Mouse (Mus musculus) ES-E14 (cell line): ENCODE results near the gene Fbxo11. TPM values are rescaled to one million over a fixed set of nuclear protein-coding genes. Genes with fewer than 3 reads are reported as not detected.

ENCODE experiments used
- DNase-seq: peaks from one replicate; pipeline ENCODE4 v3.0.0-alpha.2; 2013; ENCODE audit warnings: low read depth, low spot score
- H3K27ac ChIP-seq: 2 replicates; pipeline ENCODE4 v1.5.1; 2012; ENCODE audit warnings: low read depth, mild to moderate bottlenecking, low read length, moderate library complexity, mixed read lengths; ENCODE audit not compliant: poor library complexity, insufficient read depth, severe bottlenecking
- H3K36me3 ChIP-seq: 2 replicates; pipeline ENCODE4 v1.6.1; 2012; ENCODE audit warnings: mild to moderate bottlenecking, low read length, moderate library complexity, mixed read lengths; ENCODE audit not compliant: control insufficient read depth, poor library complexity, insufficient read depth, severe bottlenecking
- H3K4me1 ChIP-seq, 2 experiments: fragments of 150-350 bp in 1 of 2; sonication (generic) in 1 of 2; 2 replicates each; pipeline ENCODE4 v1.6.1; 2012; ENCODE audit warnings: low read length in 2 of 2, mild to moderate bottlenecking in 1 of 2, mixed read lengths in 1 of 2; ENCODE audit not compliant: control insufficient read depth in 2 of 2, insufficient read depth in 2 of 2, poor library complexity in 1 of 2
- H3K4me3 ChIP-seq, 2 experiments: fragments of 150-350 bp in 1 of 2; sonication (generic) in 1 of 2; 2 replicates each; pipeline ENCODE4 v1.5.1; 2012; ENCODE audit warnings: low read length in 2 of 2, low read depth in 1 of 2, mild to moderate bottlenecking in 1 of 2, mixed read lengths in 1 of 2; ENCODE audit not compliant: insufficient read depth in 1 of 2, poor library complexity in 1 of 2, severe bottlenecking in 1 of 2
- H3K9ac ChIP-seq: 2 replicates; pipeline ENCODE4 v1.6.1; 2012; ENCODE audit warnings: low read depth, mild to moderate bottlenecking, low read length, mixed read lengths; ENCODE audit not compliant: poor library complexity, insufficient read depth, severe bottlenecking
- H3K9me3 ChIP-seq: fragments of 150-350 bp; sonication (generic); 2 replicates; pipeline ENCODE4 v1.6.1; 2012; ENCODE audit warnings: low read depth, mild to moderate bottlenecking, low read length; ENCODE audit not compliant: control insufficient read depth, insufficient read depth
- CHD2 ChIP-seq: IDR thresholded peaks from 2 replicates; pipeline ENCODE4 v1.6.1; 2014; ENCODE audit warnings: mild to moderate bottlenecking, low read depth, low read length, inconsistent platforms
- HCFC1 ChIP-seq: IDR thresholded peaks from 2 replicates; pipeline ENCODE4 v1.6.1; 2012; ENCODE audit warnings: low read length, inconsistent platforms, borderline replicate concordance; ENCODE audit not compliant: insufficient read depth
- MAFK ChIP-seq: IDR thresholded peaks from 2 replicates; pipeline ENCODE4 v1.6.1; 2014; ENCODE audit warnings: mild to moderate bottlenecking, low read depth, low read length, inconsistent platforms; ENCODE audit not compliant: insufficient read depth
- ZC3H11A ChIP-seq: IDR thresholded peaks from 2 replicates; pipeline ENCODE4 v1.6.1; 2012; ENCODE audit warnings: low read depth, mild to moderate bottlenecking, inconsistent platforms, low read length, borderline replicate concordance
- ZNF384 ChIP-seq: IDR thresholded peaks from 2 replicates; pipeline ENCODE4 v1.6.1; 2012; ENCODE audit warnings: low read depth, low read length, inconsistent platforms
- in situ Hi-C, 2 experiments: fragments of 600-800 bp; cut with MboI; formaldehyde crosslinking; loops; one replicate each; pipeline ENCODE4 v1.15.1; 2025; ENCODE audit warnings: low sequenced_read_pairs in 2 of 2, inconsistent platforms in 1 of 2; ENCODE audit not compliant: unreplicated experiment in 2 of 2
- total RNA-seq: library from RNA; depleted of rRNA; stranded (reverse); fragments of 300-350 nt; gene quantifications from 2 replicates; pipeline ENCODE4 v1.2.3, GENCODE M21; 2012

Gene Fbxo11
- total RNA-seq, 1 experiment: 23.5 TPM

DNA sequence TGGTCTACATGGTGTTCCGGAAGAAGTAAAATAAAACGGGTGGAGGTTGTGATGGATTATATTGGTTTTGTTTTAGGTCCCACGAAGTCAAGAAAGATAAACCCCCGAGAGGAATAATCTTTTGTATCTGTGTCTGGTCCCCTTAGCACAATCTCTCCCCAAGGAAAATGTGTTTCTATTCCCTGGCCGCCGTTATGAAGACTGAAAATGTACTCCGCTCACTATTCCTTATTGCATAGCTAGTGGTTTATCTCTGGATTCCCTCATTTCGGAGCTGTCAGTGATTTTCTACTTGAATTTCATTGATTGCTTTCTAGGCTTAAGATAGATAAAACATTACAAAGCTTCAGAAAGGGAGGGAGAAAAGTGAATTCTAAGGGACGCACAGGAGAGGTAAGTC, 1.7 kb upstream of the Fbxo11 start:
- Histone ChIP-seq H3K27ac (peak overlapping the region; percentile 92; the same call in 1 of the 2 replicates), H3K4me1 (peaks cover 2 to 3% of the 10 kb centered on the region in 2 experiments; a peak in 2 of 4 replicates), H3K9me3 (no peaks in the 10 kb centered on the region), H3K4me3 (peak overlapping the region; percentile 73 to 77), H3K36me3 (no peaks in the 10 kb centered on the region; the same call in 1 of the 2 replicates), H3K9ac (peak overlapping the region; percentile 83; the same call in 1 of the 2 replicates)
- TF ChIP-seq CHD2 (no peak), MAFK (no peak), ZNF384 (no peak), HCFC1 (no peak), ZC3H11A (no peak)
- in situ Hi-C loops: no loop called here
- no peak for DNase-seq

DNA sequence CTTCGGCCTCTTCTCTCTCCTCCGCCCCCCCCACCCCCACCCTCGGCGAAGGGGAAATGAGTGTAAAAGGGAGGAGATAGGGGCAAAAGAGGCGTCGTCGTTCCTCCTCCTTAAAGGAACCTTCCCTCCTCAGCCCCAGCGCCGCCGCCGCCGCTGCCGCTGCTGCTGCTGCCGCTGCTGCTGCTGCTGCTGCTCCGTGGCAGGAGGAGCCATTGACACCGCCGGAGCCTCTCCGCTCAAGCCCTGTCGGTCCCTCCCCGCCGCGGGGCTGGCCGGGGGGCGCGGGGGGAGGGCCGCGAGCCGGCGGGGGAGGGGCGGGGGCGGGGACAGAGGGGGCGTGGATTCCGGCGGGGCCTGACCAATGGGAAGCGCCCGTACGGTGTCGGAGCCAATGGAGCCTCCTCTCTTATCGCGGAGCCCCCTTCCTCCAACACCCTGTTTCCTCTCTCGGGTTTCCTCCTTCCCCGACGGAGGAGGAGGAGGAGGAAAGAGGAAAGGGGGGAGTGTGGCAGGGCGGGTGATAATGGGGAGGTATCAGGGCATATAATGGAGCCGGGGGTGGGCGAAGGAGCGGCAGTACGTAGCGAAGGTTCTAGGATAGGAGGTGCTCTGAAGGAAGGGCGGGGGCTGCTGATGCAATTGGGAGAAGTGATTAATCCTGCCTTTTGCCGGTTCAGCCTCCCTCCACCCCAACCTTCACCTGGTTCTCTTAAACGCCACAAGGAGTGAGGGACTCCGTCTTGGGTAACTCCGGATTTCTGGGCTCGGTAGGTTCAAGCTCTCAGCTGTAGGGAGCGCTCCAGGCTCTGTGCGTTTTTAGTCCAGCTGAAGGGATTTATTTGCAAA, 933 bp upstream of the Fbxo11 start:
- no peaks in the 10 kb centered on the region for H3K9me3 ChIP-seq
- H3K9ac ChIP-seq: peak overlapping the region; percentile 98
- peak overlapping the region; percentile 90 to 92 for H3K4me3 ChIP-seq
- no peak for TF ChIP-seq CHD2
- no peak for TF ChIP-seq MAFK
- TF ChIP-seq ZC3H11A: no peak
- TF ChIP-seq HCFC1: no peak
- no peak for TF ChIP-seq ZNF384
- peaks cover 2 to 3% of the 10 kb centered on the region in 2 experiments; a peak in 2 of 4 replicates for H3K4me1 ChIP-seq
- in situ Hi-C loops: no loop called here
- H3K36me3 ChIP-seq: no peaks in the 10 kb centered on the region; the same call in 1 of the 2 replicates
- H3K27ac ChIP-seq: peak overlapping the region; percentile 97
- peak; percentile 96 for DNase-seq

DNA sequence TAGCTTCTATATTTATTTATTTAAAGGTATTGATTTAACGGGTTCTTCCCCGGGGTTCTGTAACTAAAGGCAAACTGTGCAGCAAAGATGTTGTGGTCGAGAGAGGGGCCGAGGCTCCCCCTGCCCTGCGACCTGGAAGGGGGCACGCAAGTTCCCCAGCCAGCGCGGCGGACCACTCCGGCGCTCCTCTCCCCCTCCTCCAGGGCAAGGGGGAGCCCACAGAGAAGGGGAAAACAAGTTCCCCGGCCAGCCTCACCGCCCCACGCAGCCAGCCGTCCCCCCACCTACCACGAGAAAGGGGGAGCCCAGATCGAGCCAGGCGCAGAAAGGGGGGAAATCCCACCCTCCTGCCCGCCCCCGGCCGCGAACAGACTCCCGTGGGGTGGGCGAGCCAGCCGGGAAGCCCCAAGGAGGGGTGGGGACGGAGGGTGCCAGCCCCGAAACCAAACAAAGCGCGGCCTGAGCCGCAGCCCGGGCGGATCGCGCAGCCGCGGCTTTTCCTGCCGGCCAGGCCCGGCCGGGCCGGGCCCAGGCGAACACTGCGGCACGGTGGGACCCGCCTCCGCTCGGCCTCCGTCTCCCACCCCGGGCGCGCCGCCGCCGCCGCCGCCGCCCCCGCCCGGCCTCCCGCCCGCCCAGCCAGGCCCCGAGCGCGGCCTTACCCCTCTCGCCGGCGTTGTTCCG, 602 bp downstream of the Fbxo11 start:
- in situ Hi-C loops: no loop called here
- H3K9me3 ChIP-seq: no peaks in the 10 kb centered on the region
- peak overlapping the region; percentile 75 for H3K27ac ChIP-seq
- no peak for TF ChIP-seq CHD2
- TF ChIP-seq HCFC1: 0 out of 2 replicates have a peak, but pooled peaks have one; percentile 33
- H3K4me3 ChIP-seq: peak overlapping the region; percentile 92 to 97
- DNase-seq: no peak
- H3K4me1 ChIP-seq: peaks cover 2 to 3% of the 10 kb centered on the region in 2 experiments; a peak in 2 of 4 replicates
- peak overlapping the region; percentile 98 for H3K9ac ChIP-seq
- H3K36me3 ChIP-seq: no peaks in the 10 kb centered on the region

DNA sequence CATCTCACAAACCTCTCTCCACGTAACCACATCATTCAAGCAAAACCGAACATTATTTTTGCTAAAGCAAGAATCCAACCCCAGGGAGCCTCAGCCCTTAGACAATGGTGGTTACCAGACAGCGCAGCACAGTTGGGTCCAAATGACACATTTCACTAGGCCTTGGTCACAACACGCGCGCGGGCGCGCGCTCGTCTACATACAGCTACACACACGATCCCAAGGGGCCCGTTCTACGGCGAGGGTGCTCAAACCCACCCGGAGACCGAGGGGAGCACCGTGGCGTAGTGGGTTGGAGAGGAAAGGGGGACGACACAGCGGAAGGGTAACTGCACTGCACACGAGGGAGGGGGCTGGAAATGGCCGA, 1.1 kb downstream of the Fbxo11 start:
- no peaks in the 10 kb centered on the region for H3K36me3 ChIP-seq
- peak overlapping the region; percentile 92 to 97 for H3K4me3 ChIP-seq
- peak overlapping the region; percentile 98 for H3K9ac ChIP-seq
- in situ Hi-C loops: no loop called here
- no peaks in the 10 kb centered on the region for H3K9me3 ChIP-seq
- H3K4me1 ChIP-seq: peaks cover 2 to 3% of the 10 kb centered on the region in 2 experiments; a peak in 2 of 4 replicates
- TF ChIP-seq CHD2 (no peak), MAFK (no peak), ZNF384 (no peak), ZC3H11A (no peak), HCFC1 (no peak)
- H3K27ac ChIP-seq: no peak overlapping the region
- DNase-seq: no peak
